Mouse (Mus musculus) liver, postnatal 0 days (tissue): Measurements from ENCODE around the gene Ccr5.
"Not testable (repeated sequence)": the region's sequence is repeated elsewhere in the genome, so short reads cannot be mapped to it uniquely, and the experiment has no call there.

Experiments used
- CTCF ChIP-seq: sonication (generic); IDR thresholded peaks from 2 replicates; pipeline ENCODE4 v1.5.1; 2016; ENCODE audit warnings: antibody characterized with exemption, low read depth
- EP300 ChIP-seq: IDR thresholded peaks from 2 replicates; pipeline ENCODE4 v1.6.1; 2016; ENCODE audit warnings: antibody characterized with exemption, low read depth, mild to moderate bottlenecking

- TF ChIP-seq CTCF, EP300: not testable (repeated sequence)
Observed at GRCm38 (mm10) chr9:124132899-124133298, 11.6 kb downstream of the Ccr5 start.
